Mouse (Mus musculus) urinary bladder, postnatal 4 days (tissue): ENCODE data around the gene Vmn1r10.

Experiments used
- DNase-seq, 2 experiments: peaks; one replicate each; pipeline ENCODE4 v3.0.0; 2021 to 2022; ENCODE audit warnings: low spot score in 2 of 2

The Vmn1r10 gene

GRCm38 (mm10) chr6:57109154-57109553 lies at the start of gene Vmn1r10:
TSS of gene Vmn1r10 (plus strand) at chr6:57109454.
- DNase-seq = no peak

GRCm38 (mm10) chr6:57063730-57064129 lies 45.5 kb upstream of the Vmn1r10 start:
- no peak for DNase-seq

- no peak for DNase-seq
Observed at GRCm38 (mm10) chr6:57066487-57066886, 42.8 kb upstream of the Vmn1r10 start, which contains the start of gene Vmn1r9. TSS of gene Vmn1r9 (plus strand) at chr6:57066787.

GRCm38 (mm10) chr6:57106358-57106757 lies 2.9 kb upstream of the Vmn1r10 start:
- no peak for DNase-seq

- no peak for DNase-seq
Observed at GRCm38 (mm10) chr6:57133155-57133554, 23.9 kb downstream of the Vmn1r10 start, which contains the start of gene Vmn1r11. TSS of gene Vmn1r11 (plus strand) at chr6:57133455.

- no peak for DNase-seq
Observed at GRCm38 (mm10) chr6:57156619-57157018, 47.4 kb downstream of the Vmn1r10 start, which contains the start of gene Vmn1r12. TSS of gene Vmn1r12 (plus strand) at chr6:57156919.
